Mouse (Mus musculus) forebrain, embryonic 12.5 days (tissue): Measurements from ENCODE around the gene Olfr959. TPM values are rescaled to one million over a fixed set of nuclear protein-coding genes. Genes with fewer than 3 reads are reported as not detected.

Experiments
- ATAC-seq: fragments of 200-750 bp; cut with Nextera tagmentation; 2 replicates; pipeline ENCODE4 v1.8.0; 2017; ENCODE audit warnings: moderate TSS enrichment; ENCODE audit not compliant: low FRiP score
- H3K27ac ChIP-seq: fragments of 300-500 bp; sonication (generic); 2 replicates; pipeline ENCODE4 v1.5.1; 2016; ENCODE audit warnings: mild to moderate bottlenecking
- H3K27me3 ChIP-seq: fragments of 300-500 bp; sonication (generic); 2 replicates; pipeline ENCODE4 v1.6.1; 2016; ENCODE audit warnings: mild to moderate bottlenecking
- H3K36me3 ChIP-seq: fragments of 300-500 bp; sonication (generic); replicated peaks from 2 replicates; pipeline ENCODE4 v1.6.1; 2016; ENCODE audit warnings: mild to moderate bottlenecking
- H3K4me1 ChIP-seq: fragments of 300-500 bp; sonication (generic); 2 replicates; pipeline ENCODE4 v1.6.1; 2016
- H3K4me2 ChIP-seq: fragments of 300-500 bp; sonication (generic); 2 replicates; pipeline ENCODE4 v1.6.1; 2016; ENCODE audit warnings: mild to moderate bottlenecking, moderate library complexity
- H3K4me3 ChIP-seq: fragments of 300-500 bp; sonication (generic); replicated peaks from 2 replicates; pipeline ENCODE4 v1.5.1; 2016; ENCODE audit warnings: mild to moderate bottlenecking
- H3K9ac ChIP-seq: fragments of 300-500 bp; sonication (generic); 2 replicates; pipeline ENCODE4 v1.6.1; 2016; ENCODE audit warnings: mild to moderate bottlenecking
- H3K9me3 ChIP-seq: fragments of 300-500 bp; sonication (generic); 2 replicates; pipeline ENCODE4 v1.6.1; 2016
- WGBS: fragments of 180-500 bp; shearing (Covaris S2); methylation state at CpG from one replicate; pipeline ENCODE4 v1.1.7; 2016; 5-methylcytosine and 5-hydroxymethylcytosine counted together
- polyA plus RNA-seq: library from polyadenylated mRNA; unstranded; fragments of >200 nt; fragmentation: Nextera tagmentation; extraction: Ambion mirVana; gene quantifications from 2 replicates; pipeline ENCODE4 v1.2.1, GENCODE M21; 2016

The Olfr959 gene
- polyA plus RNA-seq, 1 experiment from 2014 or later: not detected

- Histone ChIP-seq H3K4me2 (peak overlapping the region; percentile 21), H3K9ac (no peak overlapping the region)
- 29% methylated on average over 3 of the region's 3 CpGs for WGBS
These were observed 17.6 kb downstream of the Olfr959 start for GRCm38 (mm10) chr9:39557529-39558348.

GRCm38 (mm10) chr9:39553946-39554345 is 21.4 kb downstream of the Olfr959 start, which contains the start of gene Olfr958:
TSS of gene Olfr958 (minus strand) at chr9:39554054.
- Histone ChIP-seq H3K4me3 (no peak within 1 kb of the TSS), H3K36me3 (no peaks in the 10 kb centered on the region), H3K27me3 (no peaks in the 10 kb centered on the region), H3K4me1 (peaks cover 9% of the 10 kb centered on the region), H3K27ac (no peak within 1 kb of the TSS), H3K9ac (no peak within 1 kb of the TSS), H3K9me3 (no peaks in the 10 kb centered on the region), H3K4me2 (no peak within 1 kb of the TSS)
- WGBS: 72% methylated on average over 2 of the region's 2 CpGs
- ATAC-seq: no peak

More at GRCm38 (mm10) chr9:39557529-39558348, 17.6 kb downstream of the Olfr959 start:
- Histone ChIP-seq H3K9me3 (no peaks in the 10 kb centered on the region), H3K27ac (peak overlapping the region; percentile 84), H3K4me3 (no peak overlapping the region), H3K36me3 (no peaks in the 10 kb centered on the region), H3K27me3 (no peaks in the 10 kb centered on the region), H3K4me1 (peaks cover 9% of the 10 kb centered on the region)
- ATAC-seq: peak; percentile 92

DNA sequence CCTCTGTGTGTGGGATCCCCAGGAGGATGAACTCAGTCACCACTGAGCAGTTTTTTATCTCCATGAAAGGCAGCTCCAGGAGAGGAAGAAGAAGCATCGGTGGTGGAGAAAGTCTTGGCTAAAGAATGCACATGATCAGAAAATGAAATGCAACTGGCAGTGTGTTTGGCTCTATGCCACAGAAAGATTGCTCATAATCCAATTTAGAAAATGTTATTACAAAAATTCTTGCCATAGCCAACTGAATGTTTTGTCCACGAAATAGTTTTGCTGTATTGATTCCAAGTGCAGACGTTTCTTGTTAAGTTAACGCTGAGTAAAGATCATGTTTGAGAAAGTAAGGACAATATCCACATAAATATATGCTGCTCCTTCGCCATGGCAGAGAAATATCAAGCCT is 24.6 kb downstream of the Olfr959 start:
- Histone ChIP-seq H3K9ac (no peak overlapping the region), H3K4me3 (no peak overlapping the region), H3K36me3 (no peaks in the 10 kb centered on the region), H3K9me3 (no peaks in the 10 kb centered on the region), H3K4me2 (no peak overlapping the region), H3K4me1 (no peaks in the 10 kb centered on the region), H3K27ac (no peak overlapping the region), H3K27me3 (no peaks in the 10 kb centered on the region)
- 83% methylated on average over 5 of the region's 5 CpGs for WGBS
- no peak for ATAC-seq

GRCm38 (mm10) chr9:39523616-39524285 is 51.6 kb downstream of the Olfr959 start:
- Histone ChIP-seq H3K9me3 (no peaks in the 10 kb centered on the region), H3K9ac (no peak overlapping the region), H3K36me3 (no peaks in the 10 kb centered on the region), H3K27ac (no peak overlapping the region), H3K4me1 (no peaks in the 10 kb centered on the region), H3K4me3 (no peak overlapping the region), H3K4me2 (no peak overlapping the region), H3K27me3 (no peaks in the 10 kb centered on the region)
- WGBS: 67% methylated on average over 1 of the region's 1 CpGs
- no peak for ATAC-seq

Other genes with a start within 250 kb of the Olfr959 start
- not detected in 2 replicates for gene Olfr948, start 249.5 kb downstream of the Olfr959 start, polyA plus RNA-seq
- not detected in 2 replicates for gene Olfr951, start 188.2 kb downstream of the Olfr959 start, polyA plus RNA-seq
- gene Olfr952, start 148.4 kb downstream of the Olfr959 start, polyA plus RNA-seq: not detected in 2 replicates
- gene Olfr954, start 118.9 kb downstream of the Olfr959 start, polyA plus RNA-seq: not detected in 2 replicates
- gene Olfr955, start 103.6 kb downstream of the Olfr959 start, polyA plus RNA-seq: not detected in 2 replicates
- gene Olfr44, start 81.6 kb downstream of the Olfr959 start, polyA plus RNA-seq: not detected in 2 replicates
- gene Olfr957, start 59.8 kb downstream of the Olfr959 start, polyA plus RNA-seq: 0.13 TPM in 1 of 2 replicates, not detected in the other
- gene Olfr958, start 21.5 kb downstream of the Olfr959 start, polyA plus RNA-seq: not detected in 2 replicates
- gene AW551984, start 28.8 kb upstream of the Olfr959 start, polyA plus RNA-seq: 23.6 and 24.7 TPM in 2 replicates
- gene Olfr148, start 35.1 kb upstream of the Olfr959 start, polyA plus RNA-seq: not detected in 2 replicates
- not detected in 2 replicates for gene Olfr960, start 45.8 kb upstream of the Olfr959 start, polyA plus RNA-seq
- not detected in 2 replicates for gene Olfr961, start 69.5 kb upstream of the Olfr959 start, polyA plus RNA-seq
- not detected in 2 replicates for gene Olfr963, start 91.6 kb upstream of the Olfr959 start, polyA plus RNA-seq
- not detected in 2 replicates for gene Olfr149, start 131.5 kb upstream of the Olfr959 start, polyA plus RNA-seq
- gene Olfr965, start 135.8 kb upstream of the Olfr959 start, polyA plus RNA-seq: not detected in 2 replicates
- gene Olfr150, start 155.4 kb upstream of the Olfr959 start, polyA plus RNA-seq: not detected in 2 replicates
- gene Olfr967, start 170.7 kb upstream of the Olfr959 start, polyA plus RNA-seq: not detected in 2 replicates
- gene Olfr968, start 207.7 kb upstream of the Olfr959 start, polyA plus RNA-seq: not detected in 2 replicates
- not detected in 2 replicates for gene Olfr969, start 215.4 kb upstream of the Olfr959 start, polyA plus RNA-seq
- not detected in 2 replicates for gene Olfr970, start 233.3 kb upstream of the Olfr959 start, polyA plus RNA-seq